Mouse (Mus musculus) neural tube, embryonic 14.5 days (tissue): ENCODE data around the gene Atp2b2. TPM values are rescaled to one million over a fixed set of nuclear protein-coding genes. Genes with fewer than 3 reads are reported as not detected.

ENCODE experiments used
- ATAC-seq: fragments of 200-750 bp; cut with Nextera tagmentation; 2 replicates; pipeline ENCODE4 v1.8.0; 2017; ENCODE audit warnings: low read depth, mild to moderate bottlenecking, moderate TSS enrichment, moderate library complexity
- H3K27ac ChIP-seq: fragments of 300-500 bp; sonication (generic); 2 replicates; pipeline ENCODE4 v1.5.1; 2014; ENCODE audit warnings: low read depth, mild to moderate bottlenecking, control low read depth, low read length, moderate library complexity, mixed read lengths
- H3K27me3 ChIP-seq: fragments of 300-500 bp; sonication (generic); 2 replicates; pipeline ENCODE4 v1.6.1; 2014; ENCODE audit warnings: low read length; ENCODE audit not compliant: control insufficient read depth, insufficient read depth
- H3K36me3 ChIP-seq: fragments of 300-500 bp; sonication (generic); 2 replicates; pipeline ENCODE4 v1.6.1; 2014; ENCODE audit warnings: low read length, mixed read lengths; ENCODE audit not compliant: control insufficient read depth, insufficient read depth
- H3K4me1 ChIP-seq: fragments of 300-500 bp; sonication (generic); 2 replicates; pipeline ENCODE4 v1.6.1; 2014; ENCODE audit warnings: low read length; ENCODE audit not compliant: control insufficient read depth, insufficient read depth
- H3K4me2 ChIP-seq: fragments of 300-500 bp; sonication (generic); 2 replicates; pipeline ENCODE4 v1.6.1; 2014; ENCODE audit warnings: mild to moderate bottlenecking, low read depth, low read length, control low read depth
- H3K4me3 ChIP-seq: fragments of 300-500 bp; sonication (generic); 2 replicates; pipeline ENCODE4 v1.5.1; 2014; ENCODE audit warnings: low read depth, low read length, control low read depth, mixed read lengths
- H3K9ac ChIP-seq: fragments of 300-500 bp; sonication (generic); replicated peaks from 2 replicates; pipeline ENCODE4 v1.6.1; 2014; ENCODE audit warnings: low read depth, mild to moderate bottlenecking, control low read depth, low read length, mixed read lengths
- H3K9me3 ChIP-seq: fragments of 300-500 bp; sonication (generic); 2 replicates; pipeline ENCODE4 v1.6.1; 2016; ENCODE audit warnings: low read length; ENCODE audit not compliant: control insufficient read depth
- WGBS: fragments of 180-500 bp; shearing (Covaris S2); extraction: QIAGEN DNeasy Blood & Tissue Kit; methylation state at CpG from one replicate; pipeline ENCODE4 v1.1.7; 2014; 5-methylcytosine and 5-hydroxymethylcytosine counted together
- polyA plus RNA-seq: library from polyadenylated mRNA; unstranded; fragments of >200 nt; fragmentation: Nextera tagmentation; extraction: Ambion mirVana; gene quantifications from 2 replicates; pipeline ENCODE4 v1.2.1, GENCODE M21; 2014

The Atp2b2 gene
- polyA plus RNA-seq, 1 experiment from 2014 or later = 38.6 TPM

- no peaks in the 10 kb centered on the region for H3K4me1 ChIP-seq
- no peak overlapping the region for H3K9ac ChIP-seq
- no peaks in the 10 kb centered on the region for H3K9me3 ChIP-seq
- no peak overlapping the region for H3K4me3 ChIP-seq
- 61% methylated on average over 9 of the region's 9 CpGs for WGBS
- ATAC-seq = no peak
- H3K36me3 ChIP-seq = no peaks in the 10 kb centered on the region
- H3K27me3 ChIP-seq = no peaks in the 10 kb centered on the region
- H3K27ac ChIP-seq = no peak overlapping the region
- H3K4me2 ChIP-seq = no peak overlapping the region
Measured at GRCm38 (mm10) chr6:113970464-113970863, 71.9 kb downstream of the Atp2b2 start.

GRCm38 (mm10) chr6:113969751-113970150, 72.7 kb downstream of the Atp2b2 start:
- no peak overlapping the region for H3K9ac ChIP-seq
- H3K36me3 ChIP-seq = no peaks in the 10 kb centered on the region
- H3K4me1 ChIP-seq = no peaks in the 10 kb centered on the region
- no peaks in the 10 kb centered on the region for H3K9me3 ChIP-seq
- no peaks in the 10 kb centered on the region for H3K27me3 ChIP-seq
- WGBS = 37% methylated on average over 3 of the region's 3 CpGs
- no peak overlapping the region for H3K4me2 ChIP-seq
- no peak for ATAC-seq
- H3K27ac ChIP-seq = no peak overlapping the region
- no peak overlapping the region for H3K4me3 ChIP-seq

GRCm38 (mm10) chr6:113962811-113963210, 79.6 kb downstream of the Atp2b2 start:
- ATAC-seq = no peak
- Histone ChIP-seq H3K4me1 (no peaks in the 10 kb centered on the region), H3K9me3 (no peaks in the 10 kb centered on the region), H3K4me3 (no peak overlapping the region), H3K27me3 (no peaks in the 10 kb centered on the region; the same call in 1 of the 2 replicates), H3K27ac (no peak overlapping the region), H3K4me2 (no peak overlapping the region), H3K36me3 (no peaks in the 10 kb centered on the region), H3K9ac (no peak overlapping the region)
- 17% methylated on average over 3 of the region's 3 CpGs for WGBS

GRCm38 (mm10) chr6:113961658-113962057, 80.8 kb downstream of the Atp2b2 start:
- H3K4me2 ChIP-seq = no peak overlapping the region
- WGBS = 88% methylated on average over 2 of the region's 2 CpGs
- H3K9me3 ChIP-seq = no peaks in the 10 kb centered on the region
- H3K27ac ChIP-seq = no peak overlapping the region
- no peaks in the 10 kb centered on the region; the same call in 1 of the 2 replicates for H3K27me3 ChIP-seq
- no peak overlapping the region for H3K9ac ChIP-seq
- H3K4me1 ChIP-seq = no peaks in the 10 kb centered on the region
- ATAC-seq = no peak
- H3K4me3 ChIP-seq = no peak overlapping the region
- H3K36me3 ChIP-seq = no peaks in the 10 kb centered on the region

- Histone ChIP-seq H3K36me3 (no peaks in the 10 kb centered on the region), H3K4me1 (no peaks in the 10 kb centered on the region), H3K27me3 (no peaks in the 10 kb centered on the region; the same call in 1 of the 2 replicates), H3K9me3 (no peaks in the 10 kb centered on the region), H3K4me3 (no peak overlapping the region), H3K9ac (no peak overlapping the region), H3K4me2 (no peak overlapping the region), H3K27ac (no peak overlapping the region)
- ATAC-seq = no peak
- WGBS = 60% methylated on average over 1 of the region's 1 CpGs
Measured at GRCm38 (mm10) chr6:113959336-113959735, 83.1 kb downstream of the Atp2b2 start.

- Histone ChIP-seq H3K4me3 (no peak overlapping the region), H3K9ac (no peak overlapping the region), H3K27me3 (no peaks in the 10 kb centered on the region; the same call in 1 of the 2 replicates), H3K9me3 (no peaks in the 10 kb centered on the region), H3K4me2 (no peak overlapping the region), H3K27ac (no peak overlapping the region), H3K36me3 (no peaks in the 10 kb centered on the region), H3K4me1 (no peaks in the 10 kb centered on the region)
- ATAC-seq = no peak
- 76% methylated on average over 2 of the region's 2 CpGs for WGBS
Measured at GRCm38 (mm10) chr6:113958714-113959113, 83.7 kb downstream of the Atp2b2 start.

- no peak for ATAC-seq
- Histone ChIP-seq H3K4me2 (no peak overlapping the region), H3K9ac (no peak overlapping the region), H3K27me3 (no peaks in the 10 kb centered on the region; the same call in 1 of the 2 replicates), H3K4me1 (no peaks in the 10 kb centered on the region), H3K9me3 (no peaks in the 10 kb centered on the region), H3K27ac (no peak overlapping the region), H3K36me3 (no peaks in the 10 kb centered on the region), H3K4me3 (no peak overlapping the region)
- 89% methylated on average over 5 of the region's 5 CpGs for WGBS
Measured at GRCm38 (mm10) chr6:113958003-113958402, 84.4 kb downstream of the Atp2b2 start.

- Histone ChIP-seq H3K27me3 (no peaks in the 10 kb centered on the region; the same call in 1 of the 2 replicates), H3K4me1 (peaks cover 2% of the 10 kb centered on the region; the same call in 1 of the 2 replicates), H3K27ac (no peak overlapping the region), H3K9ac (no peak overlapping the region), H3K4me2 (no peak overlapping the region), H3K36me3 (no peaks in the 10 kb centered on the region), H3K9me3 (no peaks in the 10 kb centered on the region), H3K4me3 (no peak overlapping the region)
- no peak for ATAC-seq
- WGBS = 76% methylated on average over 19 of the region's 19 CpGs
Measured at GRCm38 (mm10) chr6:113957232-113957940, 85.0 kb downstream of the Atp2b2 start.

GRCm38 (mm10) chr6:113947515-113947914, 94.9 kb downstream of the Atp2b2 start:
- H3K4me1 ChIP-seq = peaks cover 2% of the 10 kb centered on the region; the same call in 1 of the 2 replicates
- ATAC-seq = no peak
- H3K27ac ChIP-seq = no peak overlapping the region
- H3K27me3 ChIP-seq = no peaks in the 10 kb centered on the region
- no peak overlapping the region for H3K4me2 ChIP-seq
- H3K4me3 ChIP-seq = no peak overlapping the region
- no peaks in the 10 kb centered on the region for H3K9me3 ChIP-seq
- WGBS = 93% methylated on average over 8 of the region's 8 CpGs
- H3K36me3 ChIP-seq = no peaks in the 10 kb centered on the region
- no peak overlapping the region for H3K9ac ChIP-seq
